Mouse (Mus musculus): ENCODE measurements around the gene Slc10a7. TPM values are rescaled to one million over a fixed set of nuclear protein-coding genes. Genes with fewer than 3 reads are reported as not detected.
"Not testable (repeated sequence)": the region's sequence is repeated elsewhere in the genome, so short reads cannot be mapped to it uniquely, and the experiment has no call there.

Gene Slc10a7
- total RNA-seq, 2 experiments from 2014 or later, result 15.8 to 24.0 TPM

GRCm38 (mm10) chr8:78667399-78667798 lies 158.3 kb downstream of the Slc10a7 start:
- no peak for DNase-seq

GRCm38 (mm10) chr8:78668206-78668605 lies 159.1 kb downstream of the Slc10a7 start:
- no peak for DNase-seq

- no peak for DNase-seq
These were observed 161.1 kb downstream of the Slc10a7 start for GRCm38 (mm10) chr8:78670241-78670640.

GRCm38 (mm10) chr8:78678541-78679219 lies 169.5 kb downstream of the Slc10a7 start:
- DNase-seq, result no peak

- DNase-seq, result no peak
These were observed 181.6 kb downstream of the Slc10a7 start for GRCm38 (mm10) chr8:78690795-78691194.

GRCm38 (mm10) chr8:78698331-78698741 lies 189.2 kb downstream of the Slc10a7 start:
- DNase-seq, result no peak

GRCm38 (mm10) chr8:78703068-78703820 lies 194.1 kb downstream of the Slc10a7 start:
- no peak for DNase-seq

GRCm38 (mm10) chr8:78705980-78706379 lies 196.8 kb downstream of the Slc10a7 start:
- no peak for DNase-seq

- no peak for DNase-seq
These were observed 200.9 kb downstream of the Slc10a7 start for GRCm38 (mm10) chr8:78709948-78710644.

GRCm38 (mm10) chr8:78710961-78711360 lies 201.8 kb downstream of the Slc10a7 start:
- no peak for DNase-seq

- DNase-seq, result no peak
These were observed 205.7 kb downstream of the Slc10a7 start for GRCm38 (mm10) chr8:78714880-78715279.

- no peak for DNase-seq
These were observed 207.4 kb downstream of the Slc10a7 start for GRCm38 (mm10) chr8:78716546-78716945.

- DNase-seq, result not testable (repeated sequence)
These were observed 208.0 kb downstream of the Slc10a7 start for GRCm38 (mm10) chr8:78717191-78717590.

GRCm38 (mm10) chr8:78719279-78720040 lies 210.3 kb downstream of the Slc10a7 start:
- no peak for DNase-seq

GRCm38 (mm10) chr8:78720041-78720414 lies 210.9 kb downstream of the Slc10a7 start:
- no peak for DNase-seq

- no peak for DNase-seq
These were observed 212.4 kb downstream of the Slc10a7 start for GRCm38 (mm10) chr8:78721576-78721975.

- no peak for DNase-seq
These were observed 213.1 kb downstream of the Slc10a7 start for GRCm38 (mm10) chr8:78722201-78722600.

- DNase-seq, result no peak
These were observed 215.7 kb downstream of the Slc10a7 start for GRCm38 (mm10) chr8:78724832-78725231.

- no peak for DNase-seq
These were observed 219.1 kb downstream of the Slc10a7 start for GRCm38 (mm10) chr8:78728240-78728639.

- DNase-seq, result no peak
These were observed 223.3 kb downstream of the Slc10a7 start for GRCm38 (mm10) chr8:78732410-78732809.

GRCm38 (mm10) chr8:78732995-78733512 lies 223.9 kb downstream of the Slc10a7 start:
- DNase-seq, result no peak

Data from adrenal gland, postnatal 36 days (tissue).